Mouse (Mus musculus): ENCODE results near the gene Gm11042. TPM values are rescaled to one million over a fixed set of nuclear protein-coding genes. Genes with fewer than 3 reads are reported as not detected.

Gene Gm11042
- polyA plus RNA-seq, 1 experiment from 2014 or later = not detected

DNA sequence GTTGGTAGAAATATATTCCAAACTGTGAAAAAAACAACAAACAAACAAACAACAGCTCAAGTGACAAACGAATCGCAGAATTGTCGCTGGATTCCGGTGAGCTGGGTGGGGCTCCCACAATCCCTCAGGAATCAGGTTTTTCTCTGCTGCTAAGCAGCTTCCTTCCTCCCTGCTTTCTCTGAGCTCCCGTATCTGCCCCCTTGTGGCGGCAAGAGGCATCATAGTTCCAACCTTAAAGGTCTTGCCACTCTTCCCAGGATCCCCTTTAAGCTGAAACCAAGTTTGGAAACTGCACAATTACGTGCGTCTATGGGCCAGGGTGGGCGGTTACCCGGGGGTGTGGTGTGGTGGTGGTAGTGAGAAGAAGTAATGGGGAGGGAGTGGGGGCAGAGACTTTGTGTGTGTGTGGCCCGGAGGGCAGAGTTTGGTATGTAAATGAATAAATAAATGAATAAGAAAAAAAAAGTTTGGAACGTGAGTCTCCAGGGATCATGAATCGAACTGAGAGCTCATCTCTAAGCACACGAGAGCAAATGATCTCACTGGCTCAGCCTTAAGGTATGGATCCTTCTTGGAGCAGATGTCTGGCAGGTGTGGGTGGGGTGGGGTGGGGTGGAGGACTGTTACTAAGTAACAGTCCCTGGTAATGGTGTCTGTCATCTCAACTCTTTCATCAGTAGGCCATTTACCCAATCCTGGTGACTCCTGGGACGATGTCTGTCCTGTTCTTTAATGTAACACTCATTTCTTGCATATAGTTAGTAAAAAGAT lies 980 bp upstream of the Gm11042 start:
- H3K9ac ChIP-seq (ENCODE audit: low read depth, low read length) = peak overlapping the region; percentile 47; the same call in 1 of the 2 replicates
- 12% methylated on average over 15 of the region's 15 CpGs for WGBS
- H3K27me3 ChIP-seq (ENCODE audit: insufficient read depth, low read length) = no peaks in the 10 kb centered on the region
- H3K4me1 ChIP-seq (replicated peaks; ENCODE audit: insufficient read depth, low read length) = no peaks in the 10 kb centered on the region
- TF ChIP-seq CTCF (IDR thresholded peaks at IDR 0.05; ENCODE audit: low read depth) = peak; percentile 87
- H3K36me3 ChIP-seq (ENCODE audit: insufficient read depth, low read length) = no peaks in the 10 kb centered on the region
- H3K9me3 ChIP-seq (replicated peaks; ENCODE audit: low read length) = no peaks in the 10 kb centered on the region
- H3K4me2 ChIP-seq (ENCODE audit: low read length) = peak overlapping the region; percentile 60
- DNase-seq (ENCODE audit: low spot score) (peak; percentile 97), ATAC-seq (replicated peaks; ENCODE audit: low FRiP score, low read depth) (peak; percentile 87)
- peak overlapping the region; percentile 41 for H3K4me3 ChIP-seq (replicated peaks; ENCODE audit: low read depth, low read length)
- H3K27ac ChIP-seq = no peak overlapping the region

DNA sequence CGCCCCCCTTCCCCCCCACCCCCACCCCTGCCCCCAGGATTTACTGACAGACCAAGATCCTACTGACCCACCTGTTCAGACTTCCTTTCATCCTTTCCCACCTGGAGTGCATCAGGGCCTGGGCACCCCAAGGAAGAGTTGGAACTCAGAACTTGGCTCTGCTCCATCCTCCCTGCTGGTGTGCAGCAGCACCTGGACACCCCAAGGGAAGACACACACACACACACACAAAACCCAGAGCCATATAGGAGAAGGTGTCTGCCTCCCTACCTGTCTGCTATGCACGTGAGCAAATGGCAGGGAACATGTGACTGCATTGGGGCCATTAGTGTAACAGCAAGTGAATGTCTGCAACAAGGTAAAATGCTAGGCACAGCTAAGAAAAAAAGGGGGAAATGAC lies 973 bp downstream of the Gm11042 start:
- no peak overlapping the region for H3K27ac ChIP-seq
- H3K4me1 ChIP-seq (replicated peaks; ENCODE audit: insufficient read depth, low read length) = no peaks in the 10 kb centered on the region
- ATAC-seq (replicated peaks; ENCODE audit: low FRiP score, low read depth) (no peak), DNase-seq (ENCODE audit: low spot score) (no peak)
- no peaks in the 10 kb centered on the region for H3K36me3 ChIP-seq (ENCODE audit: insufficient read depth, low read length)
- H3K4me3 ChIP-seq (replicated peaks; ENCODE audit: low read depth, low read length) = no peak overlapping the region
- no peaks in the 10 kb centered on the region for H3K9me3 ChIP-seq (replicated peaks; ENCODE audit: low read length)
- WGBS = 60% methylated on average over 2 of the region's 2 CpGs
- no peak overlapping the region for H3K4me2 ChIP-seq (ENCODE audit: low read length)
- TF ChIP-seq CTCF (IDR thresholded peaks at IDR 0.05; ENCODE audit: low read depth) = no peak
- H3K9ac ChIP-seq (ENCODE audit: low read depth, low read length) = no peak overlapping the region
- no peaks in the 10 kb centered on the region for H3K27me3 ChIP-seq (ENCODE audit: insufficient read depth, low read length)

GRCm38 (mm10) chr12:74312611-74313010 lies 3.6 kb downstream of the Gm11042 start:
- TF ChIP-seq CTCF (IDR thresholded peaks at IDR 0.05; ENCODE audit: low read depth) = no peak
- H3K27me3 ChIP-seq (ENCODE audit: insufficient read depth, low read length) = no peaks in the 10 kb centered on the region
- no peak for ATAC-seq (replicated peaks; ENCODE audit: low FRiP score, low read depth)

DNA sequence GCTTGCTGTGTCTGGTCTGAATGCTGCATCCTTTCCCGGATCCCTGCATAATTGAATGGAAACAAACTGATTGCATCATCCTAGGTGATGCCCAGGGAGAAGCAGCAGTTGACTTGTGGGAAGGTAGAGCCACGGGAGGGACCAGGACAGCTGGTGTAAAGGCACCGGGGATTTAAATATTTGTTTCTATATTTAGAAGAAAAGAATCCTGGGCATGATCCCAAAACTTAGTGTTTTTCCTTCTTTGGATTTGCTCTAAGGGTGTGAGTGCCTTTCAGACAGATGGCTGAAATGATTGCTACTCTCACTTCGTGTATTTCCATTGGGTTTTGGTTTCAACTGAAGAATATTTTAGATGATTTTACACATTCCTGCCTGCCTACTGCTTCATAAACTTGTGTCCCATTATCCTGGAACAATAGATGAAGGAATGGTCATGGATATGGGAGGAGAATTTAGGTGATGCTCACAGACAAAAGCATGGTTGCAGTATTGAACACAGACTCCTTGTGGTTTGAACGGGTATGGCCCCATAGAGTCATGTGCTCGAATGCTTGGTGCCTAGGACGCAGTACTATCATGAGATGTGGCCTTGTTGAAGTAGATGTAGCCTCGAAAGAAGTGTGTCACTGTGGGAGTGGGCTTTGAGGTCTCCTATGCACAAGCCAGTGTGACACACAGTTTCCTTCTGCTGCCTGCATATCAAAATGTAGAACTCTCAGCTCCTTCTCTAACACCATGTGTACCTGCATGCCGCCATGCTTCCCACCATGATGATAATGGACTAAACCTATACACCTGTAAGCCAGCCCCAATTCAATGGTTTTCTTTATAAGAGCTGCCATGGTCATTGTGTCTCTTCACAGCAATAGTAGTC lies 12.5 kb downstream of the Gm11042 start:
- Histone ChIP-seq H3K4me1 (replicated peaks; ENCODE audit: insufficient read depth, low read length) (no peaks in the 10 kb centered on the region), H3K9me3 (replicated peaks; ENCODE audit: low read length) (no peaks in the 10 kb centered on the region), H3K27ac (no peak overlapping the region), H3K27me3 (ENCODE audit: insufficient read depth, low read length) (no peaks in the 10 kb centered on the region), H3K4me2 (ENCODE audit: low read length) (no peak overlapping the region), H3K9ac (ENCODE audit: low read depth, low read length) (no peak overlapping the region), H3K36me3 (ENCODE audit: insufficient read depth, low read length) (no peaks in the 10 kb centered on the region), H3K4me3 (replicated peaks; ENCODE audit: low read depth, low read length) (no peak overlapping the region)
- WGBS = 78% methylated on average over 9 of the region's 9 CpGs
- TF ChIP-seq CTCF (IDR thresholded peaks at IDR 0.05; ENCODE audit: low read depth) = no peak
- ATAC-seq (replicated peaks; ENCODE audit: low FRiP score, low read depth) (no peak), DNase-seq (ENCODE audit: low spot score) (no peak)

More at GRCm38 (mm10) chr12:74312611-74313010, 3.6 kb downstream of the Gm11042 start:
- WGBS = 88% methylated on average over 3 of the region's 3 CpGs
- Histone ChIP-seq H3K36me3 (ENCODE audit: insufficient read depth, low read length) (no peaks in the 10 kb centered on the region), H3K9ac (ENCODE audit: low read depth, low read length) (no peak overlapping the region), H3K27ac (no peak overlapping the region), H3K4me2 (ENCODE audit: low read length) (no peak overlapping the region), H3K4me1 (replicated peaks; ENCODE audit: insufficient read depth, low read length) (no peaks in the 10 kb centered on the region), H3K4me3 (replicated peaks; ENCODE audit: low read depth, low read length) (no peak overlapping the region), H3K9me3 (replicated peaks; ENCODE audit: low read length) (no peaks in the 10 kb centered on the region)
- no peak for DNase-seq (ENCODE audit: low spot score)

DNA sequence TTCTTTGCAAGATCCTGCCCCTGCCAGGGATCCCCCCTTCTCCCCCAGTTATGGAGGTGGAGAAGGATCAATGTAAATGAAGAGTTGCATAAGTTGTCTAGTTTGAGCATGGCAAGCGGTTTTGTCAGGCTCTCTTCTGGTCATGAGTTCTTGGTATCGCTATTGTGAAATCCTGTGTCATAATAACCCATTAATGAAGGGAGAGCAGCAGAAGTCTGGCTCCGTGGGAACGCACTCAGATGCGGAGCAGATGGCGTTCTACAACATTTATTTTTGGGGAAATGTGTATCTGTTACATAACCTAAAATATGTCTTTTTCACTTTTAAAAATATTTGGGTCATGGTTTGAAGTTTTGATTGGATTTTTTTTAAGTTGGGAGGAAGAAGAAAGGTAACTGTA lies 14.6 kb downstream of the Gm11042 start:
- DNase-seq (ENCODE audit: low spot score) = peak; percentile 29
- no peak for TF ChIP-seq CTCF (IDR thresholded peaks at IDR 0.05; ENCODE audit: low read depth)
- Histone ChIP-seq H3K4me3 (replicated peaks; ENCODE audit: low read depth, low read length) (no peak overlapping the region), H3K4me2 (ENCODE audit: low read length) (no peak overlapping the region), H3K9ac (ENCODE audit: low read depth, low read length) (no peak overlapping the region), H3K27me3 (ENCODE audit: insufficient read depth, low read length) (no peaks in the 10 kb centered on the region), H3K27ac (no peak overlapping the region), H3K36me3 (ENCODE audit: insufficient read depth, low read length) (no peaks in the 10 kb centered on the region), H3K9me3 (replicated peaks; ENCODE audit: low read length) (no peaks in the 10 kb centered on the region), H3K4me1 (replicated peaks; ENCODE audit: insufficient read depth, low read length) (no peaks in the 10 kb centered on the region)
- WGBS = 67% methylated on average over 6 of the region's 6 CpGs
- no peak for ATAC-seq (replicated peaks; ENCODE audit: low FRiP score, low read depth)

DNA sequence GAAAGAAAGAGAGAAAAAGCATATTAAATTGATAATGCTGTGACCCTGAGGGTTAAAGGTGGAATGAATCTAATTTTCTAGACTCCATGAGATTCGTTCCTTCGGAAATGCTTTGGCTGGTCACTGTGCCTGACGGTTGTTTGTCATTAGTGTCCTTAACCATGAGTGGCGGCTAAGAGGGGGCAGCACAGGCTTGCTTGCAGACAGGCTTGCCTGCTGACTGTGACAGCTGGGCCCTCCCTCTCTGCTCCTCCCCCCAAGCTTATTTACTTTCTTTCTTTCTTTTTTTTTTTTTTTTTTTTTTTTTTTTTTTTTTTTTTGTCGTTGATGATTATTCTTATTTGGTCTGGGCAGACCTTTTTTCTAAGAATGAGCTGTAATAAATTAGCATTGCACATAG lies 19.8 kb downstream of the Gm11042 start:
- DNase-seq (ENCODE audit: low spot score) (no peak), ATAC-seq (replicated peaks; ENCODE audit: low FRiP score, low read depth) (no peak)
- Histone ChIP-seq H3K36me3 (ENCODE audit: insufficient read depth, low read length) (no peaks in the 10 kb centered on the region), H3K27ac (no peak overlapping the region), H3K9me3 (replicated peaks; ENCODE audit: low read length) (no peaks in the 10 kb centered on the region), H3K4me1 (replicated peaks; ENCODE audit: insufficient read depth, low read length) (no peaks in the 10 kb centered on the region), H3K4me2 (ENCODE audit: low read length) (no peak overlapping the region), H3K27me3 (ENCODE audit: insufficient read depth, low read length) (no peaks in the 10 kb centered on the region), H3K9ac (ENCODE audit: low read depth, low read length) (no peak overlapping the region), H3K4me3 (replicated peaks; ENCODE audit: low read depth, low read length) (no peak overlapping the region)
- 54% methylated on average over 5 of the region's 5 CpGs for WGBS
- TF ChIP-seq CTCF (IDR thresholded peaks at IDR 0.05; ENCODE audit: low read depth) = no peak

All from kidney, postnatal 0 days (tissue).